Mouse (Mus musculus): ENCODE measurements at regions not wholly inside any gene's neighbourhood (a gene's known extent, or its start where the extent isn't known, plus 50 kb on each side); places are given as distances from the start of the nearest gene placed in this dataset.

DNA sequence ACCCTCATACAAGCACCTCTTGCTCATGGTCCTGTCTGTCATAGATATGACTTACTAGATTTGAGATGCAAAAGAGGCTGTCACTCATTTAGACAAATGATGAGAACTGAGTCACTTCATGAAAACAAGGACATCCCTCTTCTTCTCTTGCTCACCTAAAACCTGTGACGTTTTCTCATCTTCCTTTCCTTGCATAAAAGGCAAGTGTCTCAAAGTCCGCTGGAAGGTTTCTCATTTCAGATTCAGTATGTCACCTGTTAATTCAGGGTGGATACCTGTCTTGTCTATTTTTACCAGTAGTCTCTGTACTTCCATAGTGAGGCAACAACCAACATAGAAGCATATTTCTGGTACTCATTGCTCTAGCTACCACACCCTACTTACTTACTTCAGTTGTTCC is 325.6 kb downstream of the Car8 start:
- no peak for TF ChIP-seq CTCF (IDR thresholded peaks at IDR 0.05; ENCODE audit: borderline replicate concordance, insufficient read depth, low read length)
- no peak for TF ChIP-seq POLR2A (IDR thresholded peaks at IDR 0.05; ENCODE audit: low read depth, low read length)
